Mouse (Mus musculus): ENCODE results near the gene Gm17657.
"Not testable (repeated sequence)": the region's sequence is repeated elsewhere in the genome, so short reads cannot be mapped to it uniquely, and the experiment has no call there.

Gm17657 gene

DNA sequence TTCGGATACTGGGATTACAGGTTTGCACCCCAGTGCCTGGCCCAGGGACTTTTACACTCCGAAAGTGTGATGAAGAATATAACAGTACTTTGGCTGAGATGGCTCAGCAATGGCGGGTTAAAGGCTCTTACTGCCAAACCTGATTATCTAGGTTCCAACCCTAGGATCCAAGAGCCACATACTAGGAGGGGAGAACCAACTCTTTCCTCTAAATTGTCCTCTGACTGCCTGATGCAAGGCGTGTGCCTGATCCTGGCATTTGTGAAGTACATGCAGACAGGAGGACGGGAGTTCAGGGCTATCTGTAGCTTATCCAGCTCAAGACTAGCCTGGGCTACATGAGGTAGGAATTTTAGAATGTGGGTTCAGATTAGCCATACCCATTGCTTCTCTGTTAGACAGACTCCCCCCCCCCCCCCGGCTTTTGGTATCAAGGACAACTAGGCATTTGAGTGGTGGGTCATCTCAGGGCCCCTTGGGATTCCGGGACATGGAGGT lies 49.1 kb downstream of the Gm17657 start:
- DNase-seq: no peak

DNA sequence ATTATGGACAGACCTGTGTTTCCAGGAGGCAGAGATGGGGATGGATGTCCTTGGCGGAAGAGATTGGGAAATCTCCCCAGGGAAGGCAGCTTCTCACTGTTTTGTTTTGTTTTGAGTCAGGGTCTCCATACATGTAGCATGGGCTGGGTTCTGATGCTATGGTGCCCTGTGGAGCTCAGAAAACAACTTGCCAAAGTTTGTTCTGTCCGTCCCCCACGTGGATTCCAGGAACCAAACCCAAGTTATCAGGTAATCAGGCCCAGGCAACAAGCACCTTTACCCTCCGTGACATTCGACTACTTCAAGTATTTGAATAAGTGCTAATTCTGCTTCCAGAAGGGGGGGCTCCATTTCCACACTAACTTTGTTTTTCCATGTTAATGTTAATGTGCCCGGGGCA lies 49.9 kb downstream of the Gm17657 start:
- DNase-seq: no peak

DNA sequence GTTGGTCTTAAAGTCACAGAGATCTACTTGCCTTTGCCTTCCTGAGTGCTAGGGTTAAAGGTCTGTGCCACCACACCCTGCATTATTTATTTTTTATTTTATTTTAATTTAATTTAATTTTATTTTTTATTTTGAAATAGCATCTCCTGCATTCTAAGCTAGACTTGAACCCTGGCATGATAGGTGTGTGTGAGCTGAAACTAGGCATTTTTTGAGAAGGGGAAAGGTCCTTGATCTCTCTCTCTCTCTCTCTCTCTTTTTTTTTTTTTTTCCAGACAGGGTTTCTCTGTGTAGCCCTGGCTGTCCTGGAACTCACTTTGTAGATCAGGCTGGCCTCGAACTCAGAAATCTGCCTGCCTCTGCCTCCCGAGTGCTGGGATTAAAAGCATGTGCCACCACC lies 50.5 kb downstream of the Gm17657 start:
- not testable (repeated sequence) for DNase-seq

DNA sequence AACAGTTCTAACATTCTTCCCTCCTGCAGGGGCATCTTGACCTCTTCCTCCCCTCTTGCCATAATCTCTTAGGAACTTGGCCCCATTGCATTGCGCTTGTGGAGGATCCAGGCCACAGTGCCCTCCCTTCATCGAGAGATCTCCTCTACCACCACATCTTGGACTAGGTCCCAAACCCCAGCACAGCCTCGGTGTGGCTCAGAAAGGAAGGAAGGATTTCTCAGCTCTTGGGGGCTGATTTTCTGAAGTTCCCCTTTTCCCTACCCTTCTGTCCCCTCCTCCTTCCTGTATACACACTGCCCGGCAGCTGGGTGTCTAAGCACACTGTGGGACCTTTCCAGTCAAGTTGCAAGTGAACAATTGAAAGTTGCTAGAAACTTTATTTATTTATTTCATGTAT lies 51.4 kb downstream of the Gm17657 start:
- peak; percentile 49 for DNase-seq

DNA sequence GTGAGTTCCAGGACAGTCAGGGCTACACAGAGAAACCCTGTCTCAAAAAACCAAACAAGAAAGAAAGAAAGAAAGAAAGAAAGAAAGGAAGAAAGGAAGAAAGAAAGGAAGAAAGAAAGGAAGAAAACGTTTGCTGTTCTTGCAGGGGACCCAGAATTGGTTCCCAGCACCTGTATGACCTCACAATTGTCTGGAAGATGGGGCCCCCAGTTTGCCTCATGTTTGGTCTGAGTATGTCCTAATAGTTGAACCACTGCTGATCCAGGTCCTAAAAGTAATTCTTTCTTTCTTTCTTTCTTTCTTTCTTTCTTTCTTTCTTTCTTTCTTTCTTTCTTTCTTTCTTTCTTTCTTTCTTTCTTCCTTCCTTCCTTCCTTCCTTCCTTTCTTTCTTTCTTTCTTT lies 52.0 kb downstream of the Gm17657 start:
- not testable (repeated sequence) for DNase-seq

DNA sequence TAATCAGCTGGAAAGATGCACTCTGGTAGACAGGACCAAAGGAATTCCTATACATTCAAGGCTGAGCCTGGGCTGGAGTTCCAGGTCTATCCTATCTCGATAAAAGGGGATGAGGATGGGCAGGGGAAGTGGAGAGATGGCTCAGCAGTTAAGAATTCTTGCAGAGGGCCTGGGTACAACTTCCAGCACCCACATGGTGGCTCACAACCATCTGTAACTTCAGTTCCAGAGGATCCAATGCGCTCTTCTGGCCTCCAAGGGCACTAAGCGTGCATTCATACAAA lies 52.4 kb downstream of the Gm17657 start:
- DNase-seq: no peak

DNA sequence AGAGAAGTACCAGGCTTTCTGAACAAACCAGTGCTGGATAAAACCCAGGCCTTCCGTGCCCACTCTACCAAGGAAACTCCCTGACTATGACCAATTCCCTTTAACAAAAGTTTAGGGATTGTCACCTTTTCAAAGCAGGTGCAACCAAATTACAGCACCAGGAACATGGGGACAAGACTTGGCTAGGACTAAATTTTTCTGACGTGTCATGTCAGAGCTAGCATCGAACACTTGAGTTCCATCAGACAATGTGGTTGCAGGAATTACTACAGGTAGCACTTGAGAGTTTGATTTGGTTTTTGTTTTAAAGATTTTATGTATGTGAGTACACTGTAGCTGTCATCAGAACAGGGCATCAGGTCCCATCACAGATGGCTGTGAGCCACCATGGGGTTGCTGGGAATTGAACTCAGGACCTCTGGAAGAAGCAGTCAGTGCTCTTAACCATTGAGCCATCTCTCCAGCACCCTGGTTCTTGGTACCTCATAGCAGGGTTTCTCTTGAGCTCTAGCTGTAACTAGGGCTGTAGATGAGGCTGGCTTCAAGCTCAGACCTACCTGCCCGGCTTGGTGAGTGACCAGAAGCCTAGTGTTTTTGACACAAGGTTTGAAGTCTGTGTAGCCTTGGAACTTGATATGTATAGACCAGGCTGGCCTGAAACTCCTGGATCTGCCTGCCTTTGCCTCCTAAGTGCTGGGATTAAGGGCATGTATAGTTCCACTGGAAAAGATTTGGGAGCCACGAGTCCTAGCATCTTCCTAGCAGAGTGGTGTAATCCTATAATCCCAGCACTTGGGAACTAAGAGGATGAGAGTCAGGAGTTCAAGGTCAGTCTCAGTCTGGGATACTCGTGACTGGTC lies 53.0 kb downstream of the Gm17657 start:
- no peak for DNase-seq

DNA sequence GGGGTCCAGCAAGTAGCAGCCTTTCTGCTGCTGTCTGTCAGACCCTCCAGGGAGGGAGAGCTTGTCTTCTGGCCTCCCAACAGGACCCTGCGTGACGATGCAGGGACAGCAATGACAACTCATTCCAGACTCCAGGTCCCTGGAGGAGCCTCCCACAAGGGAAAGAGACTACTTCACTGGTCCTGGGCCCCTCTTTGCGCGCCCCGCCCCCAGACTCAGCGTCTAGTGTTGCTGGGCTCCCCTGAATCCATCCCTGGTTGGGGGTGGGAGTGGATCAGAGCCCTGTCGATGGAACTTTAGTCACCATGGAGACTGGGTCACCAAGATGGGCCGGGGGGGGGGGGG lies 54.7 kb downstream of the Gm17657 start:
- DNase-seq: no peak

DNA sequence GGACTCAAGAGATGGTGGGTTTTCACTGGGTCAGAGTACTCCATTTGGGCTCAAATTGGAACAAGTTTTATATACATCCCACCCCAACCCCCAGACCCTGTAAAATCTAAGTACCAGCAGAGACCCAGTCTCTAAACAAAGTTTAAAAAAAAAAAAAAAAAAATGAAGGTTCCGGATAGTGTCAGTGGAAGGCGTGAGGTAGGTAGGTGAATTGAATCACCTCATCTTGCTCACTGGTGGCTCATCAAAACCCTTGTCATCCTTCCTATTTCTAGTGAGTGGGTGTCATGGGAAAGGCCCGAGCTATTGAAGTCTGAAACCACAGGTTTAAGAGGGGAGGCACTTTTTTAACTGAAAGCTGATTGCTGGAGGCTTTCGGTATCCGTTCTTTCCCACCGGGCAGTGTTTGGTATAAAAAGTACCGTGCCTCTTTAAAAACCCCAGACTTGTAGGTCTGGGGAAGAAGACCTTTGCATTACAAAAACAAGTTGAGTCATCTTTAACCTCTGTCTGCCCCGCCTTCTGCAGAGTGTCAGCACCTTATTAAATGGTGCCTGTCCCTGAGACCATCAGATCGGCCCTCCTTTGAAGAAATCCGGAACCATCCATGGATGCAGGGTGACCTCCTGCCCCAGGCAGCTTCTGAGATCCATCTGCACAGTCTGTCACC lies 55.2 kb downstream of the Gm17657 start:
- DNase-seq: no peak

DNA sequence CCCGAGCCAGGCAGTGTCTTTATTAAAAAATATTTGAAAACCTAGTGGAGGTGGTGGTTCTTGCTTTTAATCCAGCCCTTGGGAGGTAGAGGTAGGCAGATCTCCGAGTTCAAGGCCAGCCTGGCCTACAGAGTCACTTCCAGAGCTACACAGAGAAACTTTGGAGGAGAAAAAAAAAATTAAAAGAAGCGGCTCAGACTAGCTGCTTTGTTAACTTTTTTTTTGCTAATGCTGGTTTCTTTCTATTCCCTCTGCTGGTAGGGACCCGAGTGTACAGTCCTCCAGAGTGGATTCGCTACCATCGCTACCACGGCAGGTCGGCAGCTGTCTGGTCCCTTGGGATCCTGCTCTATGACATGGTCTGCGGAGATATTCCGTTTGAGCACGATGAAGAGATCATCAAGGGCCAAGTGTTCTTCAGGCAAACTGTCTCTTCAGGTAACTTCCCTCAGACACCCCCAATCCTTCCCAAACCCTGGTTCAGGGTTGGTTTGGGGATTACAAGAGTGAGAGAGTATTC lies 55.9 kb downstream of the Gm17657 start:
- DNase-seq: no peak

DNA sequence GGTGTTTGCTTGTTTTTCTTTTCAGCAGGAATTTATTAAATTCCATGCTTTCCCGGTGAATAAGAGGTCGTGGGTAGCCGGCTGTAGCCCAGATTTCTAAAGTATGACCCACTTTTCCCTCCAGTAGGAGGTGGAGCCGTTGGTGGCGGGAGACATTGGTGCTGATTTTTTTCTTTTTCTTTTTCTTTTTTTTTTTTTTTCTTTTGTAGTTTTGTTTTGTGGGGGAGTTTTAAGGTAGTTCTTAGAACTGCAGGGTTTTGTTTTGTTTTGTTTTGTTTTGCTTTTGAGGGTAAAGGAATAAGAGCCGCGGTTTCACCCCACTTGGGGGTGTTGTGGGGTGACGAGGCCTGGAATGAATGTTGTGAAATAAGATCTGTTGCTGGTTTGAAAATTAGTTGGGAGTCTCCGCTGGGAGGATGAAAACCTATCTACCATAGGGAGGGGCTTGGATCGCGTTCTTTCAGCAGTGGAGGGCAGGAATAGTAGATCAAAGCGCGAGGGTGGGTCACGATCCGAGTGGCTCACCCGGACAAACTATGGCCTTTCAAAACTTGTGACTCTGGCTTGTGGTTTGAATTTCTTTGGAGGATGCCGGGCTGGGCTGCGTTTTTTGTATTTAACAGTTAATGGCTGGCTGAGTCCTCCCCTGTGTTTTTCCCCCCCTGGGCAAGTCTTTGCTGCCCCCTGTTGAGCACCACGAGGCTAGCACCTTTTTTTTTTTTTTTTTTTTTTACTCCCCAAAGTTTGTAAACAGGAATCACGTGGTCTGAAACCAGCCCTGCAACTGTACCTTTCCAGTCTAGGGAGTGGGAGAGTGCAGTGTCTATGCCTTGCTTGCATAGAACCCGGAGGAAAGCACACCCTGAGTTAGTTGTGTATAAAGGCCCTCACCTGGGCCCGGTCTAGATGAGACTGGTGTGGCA lies 56.9 kb downstream of the Gm17657 start:
- DNase-seq: peak; percentile 31

DNA sequence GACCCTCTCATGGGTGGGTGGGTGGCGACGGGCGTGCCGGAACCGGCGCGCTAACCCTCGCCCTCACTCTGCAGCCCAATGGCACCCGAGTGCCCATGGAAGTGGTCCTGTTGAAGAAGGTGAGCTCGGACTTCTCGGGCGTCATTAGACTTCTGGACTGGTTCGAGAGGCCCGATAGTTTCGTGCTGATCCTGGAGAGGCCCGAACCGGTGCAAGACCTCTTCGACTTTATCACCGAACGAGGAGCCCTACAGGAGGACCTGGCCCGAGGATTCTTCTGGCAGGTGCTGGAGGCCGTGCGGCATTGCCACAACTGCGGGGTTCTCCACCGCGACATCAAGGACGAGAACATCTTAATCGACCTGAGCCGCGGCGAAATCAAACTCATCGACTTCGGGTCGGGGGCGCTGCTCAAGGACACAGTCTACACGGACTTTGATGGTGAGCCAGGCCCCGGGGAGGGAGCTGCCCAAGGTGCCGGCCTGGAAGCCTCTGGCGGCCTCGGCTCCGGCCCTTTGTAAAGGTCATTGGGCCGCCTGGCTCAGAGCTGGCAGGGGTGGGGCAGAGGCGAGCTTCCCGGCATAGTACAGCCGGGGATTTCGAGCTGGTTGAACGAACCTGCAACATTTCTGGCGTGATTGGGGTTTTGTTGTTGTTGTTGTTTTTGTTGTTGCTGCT lies 57.7 kb downstream of the Gm17657 start:
- no peak for DNase-seq

DNA sequence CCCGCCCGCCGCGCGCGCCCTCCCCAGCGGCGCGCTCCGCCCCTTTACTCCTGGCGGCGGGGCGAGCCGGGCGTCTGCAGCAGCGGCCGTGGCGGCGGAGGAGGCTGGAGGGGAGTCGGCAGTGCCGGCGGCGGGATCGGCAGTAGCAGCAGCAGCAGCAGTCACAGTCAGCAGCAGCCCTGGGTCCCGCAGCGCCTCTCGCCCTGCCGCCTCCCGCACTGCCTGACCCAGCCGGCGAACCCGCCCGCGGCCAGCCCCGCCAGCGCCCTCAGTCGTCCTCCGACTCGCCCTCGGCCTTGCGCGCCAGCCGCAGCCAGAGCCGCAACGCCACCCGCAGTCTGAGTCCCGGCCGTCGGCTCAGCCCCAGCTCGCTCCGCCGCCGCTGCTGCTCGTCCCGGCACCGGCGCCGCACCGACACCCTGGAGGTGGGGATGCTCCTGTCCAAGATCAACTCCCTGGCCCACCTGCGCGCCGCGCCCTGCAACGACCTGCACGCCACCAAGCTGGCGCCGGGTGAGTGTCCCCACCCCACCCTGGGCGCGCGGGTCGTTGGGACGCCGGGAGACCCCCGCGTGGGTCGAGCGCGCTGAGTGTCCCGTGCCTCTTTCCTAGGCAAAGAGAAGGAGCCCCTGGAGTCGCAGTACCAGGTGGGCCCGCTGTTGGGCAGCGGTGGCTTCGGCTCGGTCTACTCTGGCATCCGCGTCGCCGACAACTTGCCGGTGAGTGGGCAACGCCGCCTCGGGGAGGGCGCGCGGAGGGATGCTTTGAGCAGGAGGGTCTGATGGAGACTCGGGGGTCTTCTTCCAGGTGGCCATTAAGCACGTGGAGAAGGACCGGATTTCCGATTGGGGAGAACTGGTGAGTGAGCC lies 58.5 kb downstream of the Gm17657 start, which contains the start of gene Pim1:
Gene Pim1, plus strand, starts transcription at position 41 of the 869 bp plus-strand sequence.
- DNase-seq: no peak

DNA sequence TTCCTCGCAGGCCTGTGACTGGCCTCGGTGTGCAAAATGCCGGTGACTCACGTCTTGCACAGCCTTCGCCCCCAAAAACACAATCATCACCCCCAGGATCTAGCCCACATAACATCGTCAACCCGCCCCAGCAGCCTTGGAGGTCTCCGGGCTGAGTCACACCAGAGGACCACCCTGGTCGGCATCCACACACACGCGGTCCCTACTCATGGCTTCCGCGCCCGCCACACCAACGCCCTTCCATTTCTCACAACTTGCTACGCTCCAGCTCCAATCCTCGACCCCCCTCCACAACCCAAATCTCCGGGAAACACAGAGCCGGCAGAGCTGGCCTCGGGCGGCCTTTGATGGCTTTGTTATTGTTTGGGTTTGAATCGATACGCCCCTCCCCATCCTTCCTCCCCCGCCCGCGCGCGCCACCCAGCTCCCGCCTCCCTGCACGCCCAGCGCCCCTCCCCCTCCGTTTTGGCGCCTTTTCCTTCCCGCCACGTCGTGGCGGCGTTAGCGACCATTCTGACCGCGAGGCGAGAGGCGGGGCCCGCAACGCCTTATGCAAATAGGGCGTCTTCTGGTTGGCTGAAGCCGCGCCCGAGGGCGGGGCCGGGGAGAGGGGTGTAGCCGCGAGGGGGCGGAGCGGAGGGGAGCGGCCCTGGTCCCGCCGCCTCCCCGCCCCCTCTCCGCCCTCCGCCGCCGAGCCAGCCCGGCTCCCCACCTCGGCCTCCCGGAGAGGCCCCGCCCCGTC lies 59.3 kb downstream of the Gm17657 start:
- DNase-seq: peak; percentile 98

DNA sequence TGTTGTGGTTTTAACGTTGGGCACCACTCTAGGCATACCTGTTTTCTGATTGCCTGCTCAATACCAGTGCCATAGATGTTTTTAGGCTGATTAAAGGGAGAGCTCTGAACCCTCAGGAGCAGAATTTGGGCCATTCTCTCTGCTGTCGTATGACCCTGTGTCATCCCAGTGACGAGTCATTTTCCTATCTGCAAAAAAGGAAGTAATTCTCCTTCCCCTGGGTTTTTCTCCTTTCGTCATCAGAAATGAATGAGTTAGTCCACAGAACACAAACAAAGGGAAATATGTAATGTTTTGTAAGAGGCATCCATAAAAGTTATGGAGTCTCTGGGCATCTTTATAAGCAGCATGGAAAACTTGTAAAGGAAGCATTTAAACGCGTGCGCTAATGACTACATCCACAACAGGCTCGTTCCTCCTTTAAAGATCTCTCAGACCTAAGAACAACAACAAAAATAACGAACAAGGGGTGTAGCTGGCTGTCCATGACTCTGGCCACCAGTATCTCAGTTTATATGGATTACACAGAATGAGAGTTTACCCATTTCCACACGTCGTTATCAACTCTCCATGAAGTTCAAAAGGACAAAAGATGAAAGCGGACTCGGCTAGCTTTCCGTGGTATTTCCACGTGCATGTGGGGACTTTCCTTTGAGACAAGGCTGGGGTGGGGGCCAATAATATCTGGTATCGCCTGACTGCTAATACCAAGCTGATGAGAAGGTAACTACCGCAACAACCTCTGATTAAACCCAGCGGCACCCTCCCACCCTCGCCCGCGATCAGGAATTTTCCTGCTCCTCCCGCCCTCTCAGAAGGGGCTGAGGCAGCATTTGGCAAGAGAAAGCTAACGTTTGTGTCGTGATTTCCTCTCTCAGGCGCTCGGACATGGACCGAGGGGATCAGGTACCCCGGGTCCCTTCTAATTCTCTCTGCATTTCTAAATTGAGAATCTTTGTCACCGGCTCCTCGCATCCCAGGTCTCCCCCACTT lies 60.2 kb downstream of the Gm17657 start:
- DNase-seq: no peak

DNA sequence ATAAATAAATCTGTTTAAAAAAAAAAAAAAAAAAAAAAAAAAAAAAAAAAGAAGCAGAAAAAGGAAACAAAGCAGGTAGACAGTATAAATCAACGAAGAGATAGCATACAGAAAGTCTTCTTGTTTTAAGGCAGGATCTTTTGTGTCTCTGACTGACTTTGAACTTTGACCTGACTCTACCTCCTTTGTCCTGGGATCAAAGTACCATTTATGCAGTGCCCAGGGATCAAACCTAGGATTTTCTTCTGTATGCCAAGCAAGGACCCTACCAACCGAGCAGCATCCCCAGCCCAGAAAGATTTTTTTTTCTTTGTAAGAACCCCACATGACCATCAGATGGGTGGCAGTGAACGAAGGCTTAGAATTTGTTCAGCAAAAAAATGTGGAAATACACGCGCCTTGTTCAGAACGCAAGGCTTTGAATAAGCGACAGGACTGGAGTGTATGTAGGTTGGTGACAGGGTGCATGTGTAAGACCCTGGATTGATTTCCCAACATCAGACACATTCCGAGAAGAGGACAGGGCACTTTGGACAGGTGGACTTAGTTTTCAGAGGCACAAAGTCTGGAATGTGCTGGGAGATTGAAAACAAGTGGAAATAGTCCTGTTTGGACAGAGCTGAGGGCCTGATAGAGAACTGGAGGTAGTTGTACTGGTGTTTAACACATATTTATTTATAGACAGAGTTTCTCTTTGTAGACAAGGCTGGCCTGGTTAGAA lies 61.0 kb downstream of the Gm17657 start:
- DNase-seq: no peak

DNA sequence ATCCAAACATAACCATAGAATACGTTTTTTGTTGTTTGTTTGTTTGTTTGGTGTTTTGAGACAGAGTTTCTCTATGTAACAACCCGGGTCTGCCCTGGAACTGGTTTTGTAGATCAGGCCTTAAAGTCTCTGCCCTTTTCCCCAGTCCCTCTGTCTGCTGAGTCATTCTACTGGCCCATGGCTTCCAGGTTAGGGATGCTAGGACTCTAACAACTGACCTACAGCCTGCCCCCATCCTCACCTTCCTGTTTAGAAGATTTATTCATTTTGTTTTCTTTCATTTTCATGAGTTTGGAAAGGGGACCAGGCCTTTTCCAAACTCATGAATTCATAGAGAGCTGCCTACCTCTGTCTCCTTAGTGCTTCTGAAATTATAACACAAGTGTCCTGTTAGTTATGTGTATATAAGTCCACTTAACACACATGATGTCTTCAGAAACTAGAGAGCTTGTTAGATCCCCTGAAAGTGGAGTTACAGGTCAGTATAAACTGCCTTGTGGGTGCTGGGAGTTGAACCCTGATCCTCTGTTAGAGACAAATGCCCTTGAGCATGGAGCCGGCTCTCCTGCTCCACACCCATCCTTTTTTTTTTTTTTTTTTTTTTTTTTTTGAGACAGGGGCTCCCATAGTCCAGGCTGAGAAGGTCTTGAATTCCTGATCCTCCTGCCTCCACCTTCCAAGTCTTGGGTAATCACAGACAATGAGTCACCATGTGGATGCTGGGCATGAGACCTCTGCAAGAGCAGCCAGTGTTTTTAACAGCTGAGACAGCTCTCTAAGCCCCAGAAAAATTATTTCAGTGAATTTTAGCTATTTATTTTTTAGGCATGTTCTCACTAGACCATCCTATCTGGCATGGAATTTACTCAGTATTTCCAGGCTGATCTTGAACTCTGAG lies 63.9 kb downstream of the Gm17657 start:
- DNase-seq: no peak

DNA sequence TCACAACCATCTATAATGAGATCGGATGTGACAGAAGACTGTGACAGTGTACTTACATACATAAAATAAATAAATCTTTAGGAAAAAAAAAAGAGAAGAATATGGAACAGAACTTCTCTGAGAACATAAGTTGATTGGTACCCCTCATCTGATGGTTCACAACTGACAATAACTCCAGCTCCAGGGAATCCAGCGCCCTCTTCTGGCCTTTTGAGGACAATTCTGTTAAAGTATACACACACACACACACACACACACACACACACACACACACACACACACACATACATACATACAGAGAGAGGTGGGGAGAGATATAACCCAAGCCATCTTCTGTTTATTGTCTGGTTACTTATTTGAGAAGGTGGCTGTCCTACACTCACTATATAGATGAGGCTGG lies 65.0 kb downstream of the Gm17657 start:
- no peak for DNase-seq

All from layer of hippocampus, adult 9-11 months (tissue).